Mouse (Mus musculus): Measurements from ENCODE around the gene Slc8b1. TPM values are rescaled to one million over a fixed set of nuclear protein-coding genes. Genes with fewer than 3 reads are reported as not detected.

Slc8b1 gene
- polyA plus RNA-seq, 1 experiment from 2014 or later: 12.1 TPM

DNA sequence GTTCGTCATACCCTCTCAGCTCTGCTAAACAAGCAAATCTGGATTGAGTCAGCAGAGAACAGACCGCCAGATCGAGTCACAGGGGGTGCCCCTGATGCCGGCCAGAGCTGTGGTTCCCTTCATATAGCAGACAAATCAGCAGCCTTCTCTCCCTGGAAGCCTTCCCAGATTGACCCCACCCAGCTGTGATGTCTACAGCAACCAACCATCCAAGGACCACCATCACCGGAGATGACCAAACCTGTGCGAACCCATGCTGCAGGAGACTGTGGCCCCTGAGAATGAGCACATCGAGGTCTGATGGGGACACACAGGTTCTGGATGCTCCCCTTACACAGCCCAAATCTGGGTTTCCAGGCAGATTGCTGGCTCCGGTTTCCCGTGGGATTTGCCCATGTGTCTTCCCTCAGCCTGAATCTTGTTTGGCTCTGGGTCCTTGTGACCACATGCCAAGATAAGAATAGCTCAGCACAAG lies 8.8 kb upstream of the Slc8b1 start:
- 60% methylated on average over 9 of the region's 9 CpGs for WGBS
- Histone ChIP-seq H3K27ac (ENCODE audit: low read length) (no peak overlapping the region), H3K36me3 (ENCODE audit: insufficient read depth, low read length) (no peaks in the 10 kb centered on the region), H3K4me2 (replicated peaks; ENCODE audit: low read depth, low read length) (peak overlapping the region; percentile 98; the same call in 1 of the 2 replicates), H3K9ac (replicated peaks; ENCODE audit: low read depth) (peak overlapping the region; percentile 84; the same call in 1 of the 2 replicates), H3K4me1 (ENCODE audit: insufficient read depth, low read depth, low read length) (peaks cover 6% of the 10 kb centered on the region; the same call in 1 of the 2 replicates), H3K27me3 (replicated peaks; ENCODE audit: insufficient read depth, low read length) (no peaks in the 10 kb centered on the region), H3K4me3 (ENCODE audit: low read depth, low read length) (no peak overlapping the region), H3K9me3 (ENCODE audit: low read length) (no peaks in the 10 kb centered on the region)
- no peak for DNase-seq (ENCODE audit: low spot score)
- no peak for ATAC-seq
- TF ChIP-seq EP300 (IDR thresholded peaks at IDR 0.05) (no peak), CTCF (IDR thresholded peaks at IDR 0.05) (no peak)

DNA sequence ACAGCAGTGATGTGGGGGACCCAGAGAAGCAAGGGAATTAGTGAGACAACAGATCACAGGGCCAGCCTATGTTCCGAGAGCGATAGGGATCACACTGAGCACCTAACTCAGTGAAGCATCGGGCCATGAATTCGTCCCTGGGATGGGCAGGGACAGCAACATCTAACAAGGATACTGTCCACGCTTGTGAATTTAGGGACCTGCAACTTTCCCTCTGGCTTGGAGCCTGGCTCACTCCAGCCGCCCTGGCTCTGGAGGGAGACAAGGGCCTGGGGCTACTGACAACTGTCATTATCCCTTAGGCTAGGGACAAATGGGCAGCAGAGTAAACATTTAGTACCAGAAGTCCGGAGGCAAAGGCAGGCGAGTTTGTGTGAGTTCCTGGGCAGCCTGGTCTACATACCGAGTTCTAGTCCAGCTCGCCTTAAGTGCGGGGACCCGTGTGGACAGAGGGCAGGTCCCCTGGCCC lies 8.3 kb upstream of the Slc8b1 start:
- H3K4me1 ChIP-seq (ENCODE audit: insufficient read depth, low read depth, low read length): peaks cover 6% of the 10 kb centered on the region; the same call in 1 of the 2 replicates
- 7% methylated on average over 12 of the region's 12 CpGs for WGBS
- H3K36me3 ChIP-seq (ENCODE audit: insufficient read depth, low read length): no peaks in the 10 kb centered on the region
- peak overlapping the region; percentile 98 for H3K4me2 ChIP-seq (replicated peaks; ENCODE audit: low read depth, low read length)
- peak overlapping the region; percentile 84 for H3K9ac ChIP-seq (replicated peaks; ENCODE audit: low read depth)
- H3K27ac ChIP-seq (ENCODE audit: low read length): no peak overlapping the region
- ATAC-seq (no peak), DNase-seq (ENCODE audit: low spot score) (no peak)
- peak overlapping the region; percentile 68 for H3K4me3 ChIP-seq (ENCODE audit: low read depth, low read length)
- TF ChIP-seq CTCF (IDR thresholded peaks at IDR 0.05) (no peak), EP300 (IDR thresholded peaks at IDR 0.05) (no peak)
- no peaks in the 10 kb centered on the region for H3K27me3 ChIP-seq (replicated peaks; ENCODE audit: insufficient read depth, low read length)
- H3K9me3 ChIP-seq (ENCODE audit: low read length): no peaks in the 10 kb centered on the region

DNA sequence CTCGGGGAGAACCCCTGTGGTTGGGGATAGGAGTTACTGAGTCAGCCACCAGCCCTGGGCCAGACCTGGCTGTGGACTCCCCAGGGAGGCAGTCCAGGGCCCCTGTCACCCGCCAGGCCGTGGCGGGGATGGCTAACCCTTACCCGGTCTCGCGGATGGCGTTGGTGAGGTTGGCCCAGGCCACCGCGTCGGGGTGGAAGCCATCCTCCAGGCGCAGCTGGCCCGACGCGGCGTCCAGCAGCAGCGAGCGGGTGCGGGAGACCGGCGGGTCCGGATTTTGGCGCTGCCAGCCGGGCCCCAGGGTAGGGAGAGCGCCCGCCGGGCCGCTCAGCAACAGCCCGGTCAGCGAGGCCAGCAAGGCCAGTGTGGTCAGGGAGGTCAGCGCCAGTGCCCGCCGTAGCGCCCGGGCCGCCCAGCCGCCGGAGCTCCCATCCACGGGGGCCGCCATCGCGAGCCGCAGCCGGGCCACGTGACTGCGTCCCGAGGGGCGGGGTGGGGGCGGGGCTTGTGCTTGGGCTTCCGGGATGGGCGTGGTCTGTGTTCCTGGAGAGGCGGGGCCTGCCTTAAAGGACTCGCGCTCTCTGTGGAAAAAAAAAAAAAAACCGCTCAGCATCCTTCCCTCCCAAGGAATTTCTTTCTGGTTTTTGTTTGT lies 7.7 kb upstream of the Slc8b1 start, which contains the start of gene Plbd2:
Gene Plbd2 (minus strand): TSS at position 482 of the 652 bp plus-strand sequence.
- Histone ChIP-seq H3K4me1 (ENCODE audit: insufficient read depth, low read depth, low read length) (peaks cover 6% of the 10 kb centered on the region; the same call in 1 of the 2 replicates), H3K36me3 (ENCODE audit: insufficient read depth, low read length) (no peaks in the 10 kb centered on the region), H3K4me3 (ENCODE audit: low read depth, low read length) (peak within 1 kb of the TSS; percentile 68), H3K9me3 (ENCODE audit: low read length) (no peaks in the 10 kb centered on the region), H3K27me3 (replicated peaks; ENCODE audit: insufficient read depth, low read length) (no peaks in the 10 kb centered on the region), H3K27ac (ENCODE audit: low read length) (0 out of 2 replicates have a peak within 1 kb of the TSS, but pooled peaks have one; percentile 15), H3K9ac (replicated peaks; ENCODE audit: low read depth) (peak within 1 kb of the TSS; percentile 84), H3K4me2 (replicated peaks; ENCODE audit: low read depth, low read length) (peak within 1 kb of the TSS; percentile 98)
- TF ChIP-seq CTCF (IDR thresholded peaks at IDR 0.05): no peak
- TF ChIP-seq EP300 (IDR thresholded peaks at IDR 0.05): no peak
- DNase-seq (ENCODE audit: low spot score) (peak; percentile 93), ATAC-seq (peak; percentile 87)
- under 1% methylated on average over 31 of the region's 55 CpGs for WGBS

DNA sequence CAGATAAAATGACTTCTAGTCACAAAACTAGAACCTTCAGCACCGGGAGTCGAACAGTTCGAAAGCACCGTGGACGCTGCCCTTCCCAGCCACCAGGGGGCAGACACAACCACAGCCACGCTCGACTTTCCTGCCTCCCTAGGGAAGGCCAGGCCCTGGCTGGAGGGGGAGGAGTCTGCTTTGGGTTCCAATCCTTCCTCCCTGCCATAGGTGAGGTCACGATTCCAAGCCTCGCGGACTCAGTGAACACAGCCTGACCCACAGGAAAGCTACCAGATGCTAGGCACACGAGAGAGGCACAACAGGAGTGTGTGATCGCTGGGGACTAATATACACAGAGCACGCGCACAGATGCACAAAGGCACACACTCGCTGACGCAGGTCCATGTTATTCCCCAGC lies 5.6 kb upstream of the Slc8b1 start:
- H3K27ac ChIP-seq (ENCODE audit: low read length): no peak overlapping the region
- H3K4me2 ChIP-seq (replicated peaks; ENCODE audit: low read depth, low read length): no peak overlapping the region
- H3K4me3 ChIP-seq (ENCODE audit: low read depth, low read length): no peak overlapping the region
- H3K27me3 ChIP-seq (replicated peaks; ENCODE audit: insufficient read depth, low read length): no peaks in the 10 kb centered on the region
- H3K9ac ChIP-seq (replicated peaks; ENCODE audit: low read depth): no peak overlapping the region
- TF ChIP-seq CTCF (IDR thresholded peaks at IDR 0.05) (peak; percentile 98), EP300 (IDR thresholded peaks at IDR 0.05) (no peak)
- H3K9me3 ChIP-seq (ENCODE audit: low read length): no peaks in the 10 kb centered on the region
- H3K4me1 ChIP-seq (ENCODE audit: insufficient read depth, low read depth, low read length): peaks cover 6% of the 10 kb centered on the region; the same call in 1 of the 2 replicates
- DNase-seq (ENCODE audit: low spot score) (peak; percentile 79), ATAC-seq (peak; percentile 45)
- 20% methylated on average over 16 of the region's 16 CpGs for WGBS
- no peaks in the 10 kb centered on the region for H3K36me3 ChIP-seq (ENCODE audit: insufficient read depth, low read length)

DNA sequence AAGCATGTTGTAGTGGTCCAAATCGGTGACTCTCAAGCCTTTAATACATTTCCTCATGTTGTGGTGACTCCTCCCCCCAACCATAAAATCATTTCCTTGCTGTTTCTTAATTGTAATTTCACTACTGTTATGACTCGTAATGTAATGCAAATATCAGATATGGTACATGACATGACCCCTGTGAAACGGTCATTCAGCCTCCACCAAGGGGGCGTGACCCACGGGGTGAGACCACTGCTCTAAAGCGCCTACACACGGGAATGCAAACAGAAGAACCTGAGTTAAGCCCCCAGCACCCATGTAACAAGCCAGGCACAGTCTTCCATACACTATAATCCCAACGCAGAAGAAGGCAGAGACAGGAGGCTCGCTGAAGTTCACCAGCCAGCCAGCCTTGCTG lies 5.2 kb upstream of the Slc8b1 start:
- Histone ChIP-seq H3K27me3 (replicated peaks; ENCODE audit: insufficient read depth, low read length) (no peaks in the 10 kb centered on the region), H3K9me3 (ENCODE audit: low read length) (no peaks in the 10 kb centered on the region), H3K4me1 (ENCODE audit: insufficient read depth, low read depth, low read length) (peaks cover 6% of the 10 kb centered on the region; the same call in 1 of the 2 replicates), H3K9ac (replicated peaks; ENCODE audit: low read depth) (no peak overlapping the region), H3K4me3 (ENCODE audit: low read depth, low read length) (no peak overlapping the region), H3K4me2 (replicated peaks; ENCODE audit: low read depth, low read length) (no peak overlapping the region), H3K27ac (ENCODE audit: low read length) (no peak overlapping the region), H3K36me3 (ENCODE audit: insufficient read depth, low read length) (no peaks in the 10 kb centered on the region)
- no peak for TF ChIP-seq CTCF (IDR thresholded peaks at IDR 0.05)
- no peak for TF ChIP-seq EP300 (IDR thresholded peaks at IDR 0.05)
- ATAC-seq (no peak), DNase-seq (ENCODE audit: low spot score) (no peak)
- 59% methylated on average over 9 of the region's 9 CpGs for WGBS

DNA sequence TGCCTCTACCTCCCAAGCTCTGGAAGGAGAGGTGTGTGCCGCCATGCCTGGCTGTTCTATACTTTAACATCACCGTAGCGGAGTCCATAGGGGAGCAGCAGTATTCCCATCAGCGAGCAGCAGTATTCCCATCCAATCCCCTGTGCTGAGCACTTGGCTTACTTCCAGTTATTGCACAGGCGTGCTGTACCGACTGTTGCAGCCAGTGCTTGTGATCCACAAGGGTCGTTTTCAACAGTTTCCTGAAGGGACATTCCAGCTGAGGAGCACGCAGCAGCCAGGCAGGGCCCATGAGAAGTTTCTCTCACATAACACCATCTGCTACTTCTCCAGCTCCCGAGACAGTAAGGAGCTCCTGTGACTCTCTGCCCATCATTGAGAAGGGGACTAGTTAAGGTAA lies 4.5 kb upstream of the Slc8b1 start:
- ATAC-seq (no peak), DNase-seq (ENCODE audit: low spot score) (peak; percentile 67)
- no peak for TF ChIP-seq EP300 (IDR thresholded peaks at IDR 0.05)
- peak; percentile 32 for TF ChIP-seq CTCF (IDR thresholded peaks at IDR 0.05)
- Histone ChIP-seq H3K27me3 (replicated peaks; ENCODE audit: insufficient read depth, low read length) (no peaks in the 10 kb centered on the region), H3K4me1 (ENCODE audit: insufficient read depth, low read depth, low read length) (peaks cover 8% of the 10 kb centered on the region; the same call in 1 of the 2 replicates), H3K36me3 (ENCODE audit: insufficient read depth, low read length) (no peaks in the 10 kb centered on the region), H3K9ac (replicated peaks; ENCODE audit: low read depth) (no peak overlapping the region), H3K27ac (ENCODE audit: low read length) (no peak overlapping the region), H3K4me3 (ENCODE audit: low read depth, low read length) (no peak overlapping the region), H3K4me2 (replicated peaks; ENCODE audit: low read depth, low read length) (no peak overlapping the region), H3K9me3 (ENCODE audit: low read length) (no peaks in the 10 kb centered on the region)
- 30% methylated on average over 9 of the region's 9 CpGs for WGBS
